Mouse (Mus musculus) spleen, adult 2 months (tissue): Measurements from ENCODE around the gene Plekhb2. TPM values are rescaled to one million over a fixed set of nuclear protein-coding genes. Genes with fewer than 3 reads are reported as not detected.
A peak's percentile ranks its signal among the peaks of the same experiment; 100 is the strongest.

Source experiments
- DNase-seq, 2 experiments: peaks; one replicate each; pipeline versions ENCODE4 v3.0.0 to v3.0.0-alpha.2; 2012 to 2021; ENCODE audit warnings: low spot score in 2 of 2, low read depth in 1 of 2
- H3K27ac ChIP-seq: fragments of 200-500 bp; 2 replicates; pipeline ENCODE4 v1.5.1; 2012; ENCODE audit warnings: low read length, inconsistent platforms; ENCODE audit not compliant: insufficient read depth
- H3K27me3 ChIP-seq: fragments of 200-500 bp; 2 replicates; pipeline ENCODE4 v1.6.1; 2012; ENCODE audit warnings: mild to moderate bottlenecking, moderate library complexity, low read length, inconsistent platforms; ENCODE audit not compliant: control insufficient read depth, insufficient read depth
- H3K36me3 ChIP-seq: fragments of 200-500 bp; 2 replicates; pipeline ENCODE4 v1.6.1; 2012; ENCODE audit warnings: mild to moderate bottlenecking, low read length, inconsistent platforms; ENCODE audit not compliant: control insufficient read depth, insufficient read depth
- H3K4me1 ChIP-seq: fragments of 200-500 bp; 2 replicates; pipeline ENCODE4 v1.6.1; 2011; ENCODE audit warnings: inconsistent platforms; ENCODE audit not compliant: control insufficient read depth, insufficient read depth, insufficient read length
- H3K4me3 ChIP-seq: fragments of 200-500 bp; 2 replicates; pipeline ENCODE4 v1.5.1; 2011; ENCODE audit warnings: mild to moderate bottlenecking, inconsistent platforms; ENCODE audit not compliant: insufficient read depth, insufficient read length; ENCODE audit errors: extremely low read depth
- CTCF ChIP-seq: fragments of 200-500 bp; IDR thresholded peaks from 2 replicates; pipeline ENCODE4 v1.5.1; 2011; ENCODE audit warnings: mild to moderate bottlenecking, inconsistent platforms; ENCODE audit not compliant: insufficient read depth, insufficient read length, insufficient replicate concordance; ENCODE audit errors: extremely low read depth
- POLR2A ChIP-seq: fragments of 200-500 bp; IDR thresholded peaks from 2 replicates; pipeline ENCODE4 v1.6.1; 2011; ENCODE audit warnings: low read depth, low read length, inconsistent platforms
- WGBS: fragments of 180-500 bp; shearing (Covaris S2); methylation state at CpG from one replicate; pipeline ENCODE4 v1.1.7; 2018; 5-methylcytosine and 5-hydroxymethylcytosine counted together
- polyA plus RNA-seq: library from polyadenylated mRNA; depleted of rRNA; stranded (reverse); fragments of >200 nt; gene quantifications from 2 replicates; pipeline ENCODE4 v1.2.3, GENCODE M21; 2012; rRNA removed

The Plekhb2 gene
- polyA plus RNA-seq, 1 experiment: 27.1 TPM

DNA sequence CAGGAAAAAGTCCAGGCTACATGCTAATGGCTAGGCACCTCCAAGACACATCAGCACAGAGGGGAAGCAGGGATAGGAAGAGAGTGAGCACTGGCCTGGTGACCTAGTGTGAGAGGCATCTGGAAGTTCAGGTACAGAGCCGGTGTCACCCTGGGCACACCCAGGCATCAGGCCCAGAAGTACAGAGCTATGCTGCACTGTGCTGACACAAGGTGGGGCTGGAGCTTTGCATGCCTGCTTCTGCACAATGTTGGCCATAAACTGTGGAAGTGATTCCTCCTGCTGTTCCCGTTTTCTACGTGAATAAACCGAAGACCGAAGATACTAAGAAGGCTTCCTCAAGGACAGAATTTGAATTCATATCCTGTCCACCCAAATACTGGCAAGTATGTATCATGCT lies 46.3 kb downstream of the Plekhb2 start:
- DNase-seq: no peak
- Histone ChIP-seq H3K4me1 (no peaks in the 10 kb centered on the region), H3K27me3 (no peaks in the 10 kb centered on the region), H3K36me3 (no peaks in the 10 kb centered on the region), H3K27ac (no peak overlapping the region), H3K4me3 (no peak overlapping the region)
- TF ChIP-seq POLR2A (no peak), CTCF (no peak)
- WGBS: 88% methylated on average over 5 of the region's 5 CpGs

DNA sequence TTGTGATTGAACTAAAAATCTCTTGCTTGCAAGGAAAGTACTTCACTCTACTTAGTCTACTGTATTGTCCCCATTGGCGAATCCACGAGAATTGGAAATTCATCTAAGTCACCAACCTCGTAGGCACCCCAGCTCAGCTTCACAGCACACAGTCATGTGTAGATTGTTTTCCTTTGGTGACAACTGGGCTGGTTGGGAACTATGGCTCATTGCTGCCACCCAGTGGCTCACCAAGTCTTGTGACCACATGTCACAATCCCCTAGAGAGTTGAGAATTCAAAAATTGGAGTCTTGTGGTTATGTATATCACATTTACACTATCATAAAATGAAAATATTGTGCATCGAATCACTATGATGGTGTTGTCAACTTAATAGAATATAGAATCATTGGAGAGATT lies 47.1 kb downstream of the Plekhb2 start:
- WGBS: 44% methylated on average over 4 of the region's 4 CpGs
- no peak overlapping the region for H3K27ac ChIP-seq
- TF ChIP-seq POLR2A (no peak), CTCF (peak; percentile 67; the same call in 1 of the 2 replicates)
- no peaks in the 10 kb centered on the region for H3K4me1 ChIP-seq
- no peaks in the 10 kb centered on the region for H3K36me3 ChIP-seq
- no peak overlapping the region for H3K4me3 ChIP-seq
- DNase-seq: peak; percentile 23 to 58
- no peaks in the 10 kb centered on the region for H3K27me3 ChIP-seq

DNA sequence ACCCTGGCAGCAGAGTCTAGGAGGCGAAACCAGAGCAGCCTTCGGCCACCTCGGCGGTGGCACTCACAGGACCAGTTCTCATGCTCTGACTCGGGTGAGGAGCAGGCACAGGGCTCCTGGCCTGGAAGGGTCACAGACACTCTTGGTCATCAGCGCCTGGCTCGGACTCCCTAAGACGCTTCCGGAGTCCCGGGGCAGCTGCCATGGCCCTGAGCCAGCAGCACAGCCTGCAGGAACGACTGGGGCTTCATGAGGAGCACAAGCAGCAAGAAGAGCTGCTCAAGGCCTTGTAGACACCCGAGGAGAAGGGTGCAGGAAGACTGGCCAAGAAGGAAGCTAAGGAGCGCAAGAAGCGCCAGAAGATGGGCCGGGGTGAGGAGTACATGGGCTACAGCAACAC lies 78.9 kb downstream of the Plekhb2 start:
- no peak overlapping the region for H3K4me3 ChIP-seq
- no peak overlapping the region for H3K27ac ChIP-seq
- WGBS: 90% methylated on average over 15 of the region's 15 CpGs
- TF ChIP-seq CTCF: no peak
- no peak for TF ChIP-seq POLR2A
- no peak for DNase-seq
- H3K4me1 ChIP-seq: no peaks in the 10 kb centered on the region
- H3K27me3 ChIP-seq: no peaks in the 10 kb centered on the region
- no peaks in the 10 kb centered on the region for H3K36me3 ChIP-seq

Other genes starting within 250 kb of the Plekhb2 start
- gene Fam168b, start 6.9 kb upstream of the Plekhb2 start, polyA plus RNA-seq: 351 and 558 TPM in 2 replicates